Mouse (Mus musculus) limb, embryonic 14.5 days (tissue): ENCODE measurements at regions not wholly inside any gene's neighbourhood (a gene's known extent, or its start where the extent isn't known, plus 50 kb on each side); places are given as distances from the start of the nearest gene placed in this dataset.

Source experiments
- ATAC-seq: fragments of 200-750 bp; cut with Nextera tagmentation; 2 replicates; pipeline ENCODE4 v1.8.0; 2017; ENCODE audit warnings: low read depth, moderate number of reproducible peaks, moderate TSS enrichment; ENCODE audit not compliant: low FRiP score
- DNase-seq: peaks from one replicate; pipeline ENCODE4 v3.0.0-alpha.2; 2015; ENCODE audit warnings: low spot score
- H3K27ac ChIP-seq: fragments of 300-500 bp; sonication (generic); replicated peaks from 2 replicates; pipeline ENCODE4 v1.5.1; 2014; ENCODE audit warnings: low read depth, mild to moderate bottlenecking, low read length, moderate library complexity, mixed read lengths
- H3K27me3 ChIP-seq: fragments of 300-500 bp; sonication (generic); 2 replicates; pipeline ENCODE4 v1.6.1; 2014; ENCODE audit warnings: low read length, mixed read lengths; ENCODE audit not compliant: control insufficient read depth, insufficient read depth
- H3K36me3 ChIP-seq: fragments of 300-500 bp; sonication (generic); 2 replicates; pipeline ENCODE4 v1.6.1; 2014; ENCODE audit warnings: mild to moderate bottlenecking, low read length, moderate library complexity, mixed read lengths; ENCODE audit not compliant: control insufficient read depth, insufficient read depth
- H3K4me1 ChIP-seq: fragments of 300-500 bp; sonication (generic); 2 replicates; pipeline ENCODE4 v1.6.1; 2014; ENCODE audit warnings: antibody characterized with exemption, low read length, mixed read lengths; ENCODE audit not compliant: control insufficient read depth, insufficient read depth
- H3K4me2 ChIP-seq: fragments of 300-500 bp; sonication (generic); replicated peaks from 2 replicates; pipeline ENCODE4 v1.6.1; 2014; ENCODE audit warnings: low read depth, mild to moderate bottlenecking, low read length, moderate library complexity; ENCODE audit not compliant: severe bottlenecking
- H3K4me3 ChIP-seq: fragments of 300-500 bp; sonication (generic); replicated peaks from 2 replicates; pipeline ENCODE4 v1.5.1; 2014; ENCODE audit warnings: low read length
- H3K9ac ChIP-seq: fragments of 300-500 bp; sonication (generic); 2 replicates; pipeline ENCODE4 v1.6.1; 2014; ENCODE audit warnings: mild to moderate bottlenecking, low read depth, low read length, moderate library complexity; ENCODE audit not compliant: severe bottlenecking
- H3K9me3 ChIP-seq: fragments of 300-500 bp; sonication (generic); 2 replicates; pipeline ENCODE4 v1.6.1; 2016; ENCODE audit warnings: low read length; ENCODE audit not compliant: control insufficient read depth
- POLR2A ChIP-seq: fragments of 200-500 bp; IDR thresholded peaks from 2 replicates; pipeline ENCODE4 v1.8.0; 2012; ENCODE audit warnings: inconsistent platforms, mild to moderate bottlenecking, moderate library complexity, borderline replicate concordance; ENCODE audit not compliant: insufficient read depth, insufficient read length; ENCODE audit errors: extremely low read depth
- WGBS: fragments of 180-500 bp; shearing (Covaris S2); extraction: QIAGEN DNeasy Blood & Tissue Kit; methylation state at CpG from one replicate; pipeline ENCODE4 v1.1.7; 2014; 5-methylcytosine and 5-hydroxymethylcytosine counted together

GRCm38 (mm10) chr12:109971508-109971907 is 307.4 kb upstream of the Dio3 start:
- TF ChIP-seq POLR2A = no peak
- no peak overlapping the region for H3K4me3 ChIP-seq
- H3K27me3 ChIP-seq = no peaks in the 10 kb centered on the region
- H3K27ac ChIP-seq = no peak overlapping the region
- no peaks in the 10 kb centered on the region for H3K4me1 ChIP-seq
- H3K9me3 ChIP-seq = no peaks in the 10 kb centered on the region
- H3K9ac ChIP-seq = no peak overlapping the region
- H3K36me3 ChIP-seq = no peaks in the 10 kb centered on the region
- DNase-seq (no peak), ATAC-seq (no peak)
- H3K4me2 ChIP-seq = no peak overlapping the region
- 71% methylated on average over 3 of the region's 3 CpGs for WGBS

DNA sequence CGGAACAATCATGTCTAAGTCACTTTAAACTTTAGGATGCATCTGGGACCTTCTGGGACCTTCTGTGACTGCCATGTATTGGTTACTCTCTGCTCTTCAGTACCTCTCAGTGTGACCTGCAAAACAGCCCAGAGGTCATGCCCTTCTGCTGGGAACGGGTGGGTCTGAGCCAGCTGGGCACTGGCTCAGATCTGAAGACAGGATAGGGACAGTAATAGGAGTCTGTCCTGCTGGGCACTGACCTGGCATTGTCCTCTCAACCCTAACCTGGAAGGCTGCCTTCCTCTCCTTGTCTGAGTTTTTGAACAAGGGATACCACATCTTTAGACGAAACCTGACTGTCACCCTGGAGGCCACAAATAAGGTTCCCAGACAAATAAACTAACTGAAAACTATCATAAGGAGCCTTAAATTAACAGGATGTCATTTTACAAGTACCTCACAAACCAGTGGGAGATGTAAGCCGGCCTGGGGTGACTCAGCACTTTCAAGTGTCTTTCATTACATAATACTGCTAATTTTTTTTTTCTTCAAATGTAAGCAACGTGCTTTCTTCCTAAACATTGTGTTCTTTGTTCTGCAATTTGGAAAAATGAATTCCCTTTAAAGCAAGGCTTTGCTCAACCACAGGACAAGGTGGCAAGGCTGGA is 306.4 kb upstream of the Dio3 start:
- no peak overlapping the region for H3K9ac ChIP-seq
- no peak for DNase-seq
- H3K4me1 ChIP-seq = no peaks in the 10 kb centered on the region
- no peaks in the 10 kb centered on the region for H3K27me3 ChIP-seq
- H3K4me2 ChIP-seq = no peak overlapping the region
- H3K27ac ChIP-seq = no peak overlapping the region
- WGBS = 52% methylated on average over 5 of the region's 5 CpGs
- no peaks in the 10 kb centered on the region for H3K9me3 ChIP-seq
- no peaks in the 10 kb centered on the region for H3K36me3 ChIP-seq
- ATAC-seq = no peak
- TF ChIP-seq POLR2A = no peak
- H3K4me3 ChIP-seq = no peak overlapping the region

DNA sequence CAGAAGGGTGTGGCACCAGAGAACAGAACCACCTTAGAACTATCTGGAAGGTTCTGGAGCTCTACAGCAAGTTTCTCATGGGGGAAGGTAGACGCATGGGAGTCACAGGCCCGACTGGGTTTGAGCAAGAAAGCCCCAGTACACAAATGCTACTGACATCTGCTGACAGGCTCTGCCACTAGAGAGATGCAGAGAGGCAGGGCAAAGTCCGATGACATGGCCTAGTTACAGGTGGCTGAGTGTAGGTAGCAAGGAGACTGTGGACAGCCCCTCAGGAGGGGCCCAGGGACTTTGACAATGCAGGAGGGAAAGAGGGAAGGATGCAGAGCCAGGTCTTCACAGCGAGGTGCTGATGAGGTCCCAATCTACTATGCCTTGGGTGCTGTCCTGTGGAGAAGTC is 305.3 kb upstream of the Dio3 start:
- H3K4me1 ChIP-seq = no peaks in the 10 kb centered on the region
- DNase-seq (no peak), ATAC-seq (no peak)
- WGBS = 87% methylated on average over 4 of the region's 4 CpGs
- no peaks in the 10 kb centered on the region for H3K27me3 ChIP-seq
- no peak overlapping the region for H3K4me2 ChIP-seq
- H3K27ac ChIP-seq = no peak overlapping the region
- no peak overlapping the region for H3K4me3 ChIP-seq
- TF ChIP-seq POLR2A = no peak
- no peak overlapping the region for H3K9ac ChIP-seq
- H3K9me3 ChIP-seq = no peaks in the 10 kb centered on the region
- no peaks in the 10 kb centered on the region for H3K36me3 ChIP-seq

- H3K4me1 ChIP-seq = no peaks in the 10 kb centered on the region
- no peak overlapping the region for H3K9ac ChIP-seq
- ATAC-seq (no peak), DNase-seq (no peak)
- H3K4me2 ChIP-seq = no peak overlapping the region
- no peak overlapping the region for H3K27ac ChIP-seq
- no peaks in the 10 kb centered on the region for H3K27me3 ChIP-seq
- no peak overlapping the region for H3K4me3 ChIP-seq
- no peaks in the 10 kb centered on the region for H3K9me3 ChIP-seq
- no peaks in the 10 kb centered on the region for H3K36me3 ChIP-seq
- no peak for TF ChIP-seq POLR2A
- WGBS = 86% methylated on average over 17 of the region's 17 CpGs
Observed at GRCm38 (mm10) chr12:109975176-109975972, 303.5 kb upstream of the Dio3 start.

DNA sequence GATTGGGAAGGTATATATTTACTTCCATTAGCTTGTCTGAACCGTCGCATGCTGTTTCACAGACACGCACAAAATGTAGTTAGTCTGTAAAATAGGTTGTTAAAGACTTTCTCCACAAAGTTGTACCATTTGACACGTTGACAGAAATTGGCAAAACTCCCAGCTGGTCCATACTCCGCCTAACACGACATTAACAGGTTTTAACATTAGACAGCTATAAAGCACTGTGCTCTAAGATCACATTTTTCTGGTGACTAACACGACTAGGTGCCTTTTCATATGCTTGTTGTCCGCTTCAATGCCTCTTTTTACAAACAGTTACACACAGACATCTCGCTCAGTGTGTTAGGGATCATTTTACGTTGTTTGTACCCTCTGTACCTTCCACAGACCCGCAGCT is 294.2 kb upstream of the Dio3 start:
- Histone ChIP-seq H3K36me3 (no peaks in the 10 kb centered on the region), H3K9me3 (no peaks in the 10 kb centered on the region), H3K4me2 (no peak overlapping the region), H3K27me3 (no peaks in the 10 kb centered on the region), H3K9ac (no peak overlapping the region), H3K27ac (no peak overlapping the region), H3K4me3 (no peak overlapping the region), H3K4me1 (no peaks in the 10 kb centered on the region)
- no peak for TF ChIP-seq POLR2A
- WGBS = 65% methylated on average over 11 of the region's 11 CpGs
- ATAC-seq = no peak
- DNase-seq = no peak

DNA sequence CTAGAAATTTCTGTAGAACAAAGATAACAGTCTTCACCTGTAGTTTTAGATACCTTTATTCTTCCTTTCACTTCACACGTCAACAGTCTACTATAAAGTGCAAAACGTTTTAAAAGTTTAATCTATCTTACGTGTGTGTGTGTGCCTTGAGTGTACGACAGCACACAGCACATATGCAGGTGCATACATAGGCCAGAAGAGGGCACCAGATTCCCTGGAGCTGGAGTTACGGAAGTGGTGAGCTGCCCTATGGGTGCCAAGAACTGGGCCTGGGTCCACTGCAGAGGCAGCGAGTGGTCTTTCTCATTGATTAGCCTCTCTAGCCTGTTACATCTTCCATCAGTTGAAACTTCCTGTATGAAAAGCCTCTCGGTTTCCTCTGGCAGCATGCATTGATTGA is 285.5 kb upstream of the Dio3 start:
- Histone ChIP-seq H3K9ac (no peak overlapping the region), H3K4me1 (no peaks in the 10 kb centered on the region), H3K27ac (no peak overlapping the region), H3K27me3 (no peaks in the 10 kb centered on the region), H3K4me3 (no peak overlapping the region), H3K9me3 (peaks cover 5% of the 10 kb centered on the region; the same call in 1 of the 2 replicates), H3K4me2 (no peak overlapping the region), H3K36me3 (no peaks in the 10 kb centered on the region)
- ATAC-seq (no peak), DNase-seq (no peak)
- 87% methylated on average over 7 of the region's 7 CpGs for WGBS
- no peak for TF ChIP-seq POLR2A
